Mouse (Mus musculus) embryonic facial prominence, embryonic 14.5 days (tissue): ENCODE measurements at regions not wholly inside any gene's neighbourhood (a gene's known extent, or its start where the extent isn't known, plus 50 kb on each side); places are given as distances from the start of the nearest gene placed in this dataset.

Experiments used
- ATAC-seq: fragments of 200-750 bp; cut with Nextera tagmentation; 2 replicates; pipeline ENCODE4 v1.8.0; 2017; ENCODE audit warnings: low read depth, moderate number of reproducible peaks, moderate TSS enrichment
- DNase-seq: peaks from one replicate; pipeline ENCODE4 v3.0.0-alpha.2; 2015; ENCODE audit warnings: low spot score
- H3K27ac ChIP-seq: fragments of 300-500 bp; sonication (generic); replicated peaks from 2 replicates; pipeline ENCODE4 v1.5.1; 2014; ENCODE audit warnings: low read depth, mild to moderate bottlenecking, low read length, moderate library complexity
- H3K27me3 ChIP-seq: fragments of 300-500 bp; sonication (generic); replicated peaks from 2 replicates; pipeline ENCODE4 v1.6.1; 2014; ENCODE audit warnings: low read length; ENCODE audit not compliant: control insufficient read depth, insufficient read depth
- H3K36me3 ChIP-seq: fragments of 300-500 bp; sonication (generic); 2 replicates; pipeline ENCODE4 v1.6.1; 2014; ENCODE audit warnings: low read length, mixed read lengths; ENCODE audit not compliant: control insufficient read depth, insufficient read depth
- H3K4me1 ChIP-seq: fragments of 300-500 bp; sonication (generic); 2 replicates; pipeline ENCODE4 v1.6.1; 2014; ENCODE audit warnings: antibody characterized with exemption, low read length; ENCODE audit not compliant: control insufficient read depth, insufficient read depth
- H3K4me2 ChIP-seq: fragments of 300-500 bp; sonication (generic); 2 replicates; pipeline ENCODE4 v1.6.1; 2014; ENCODE audit warnings: low read depth, mild to moderate bottlenecking, low read length, moderate library complexity, mixed read lengths
- H3K4me3 ChIP-seq: fragments of 300-500 bp; sonication (generic); 2 replicates; pipeline ENCODE4 v1.5.1; 2014; ENCODE audit warnings: low read depth, mild to moderate bottlenecking, low read length
- H3K9ac ChIP-seq: fragments of 300-500 bp; sonication (generic); 2 replicates; pipeline ENCODE4 v1.6.1; 2014; ENCODE audit warnings: low read depth, mild to moderate bottlenecking, low read length, moderate library complexity, mixed read lengths
- H3K9me3 ChIP-seq: fragments of 300-500 bp; sonication (generic); 2 replicates; pipeline ENCODE4 v1.6.1; 2016; ENCODE audit warnings: low read length; ENCODE audit not compliant: control insufficient read depth
- WGBS: fragments of 180-500 bp; shearing (Covaris S2); extraction: QIAGEN DNeasy Blood & Tissue Kit; methylation state at CpG from one replicate; pipeline ENCODE4 v1.1.7; 2014; 5-methylcytosine and 5-hydroxymethylcytosine counted together

DNA sequence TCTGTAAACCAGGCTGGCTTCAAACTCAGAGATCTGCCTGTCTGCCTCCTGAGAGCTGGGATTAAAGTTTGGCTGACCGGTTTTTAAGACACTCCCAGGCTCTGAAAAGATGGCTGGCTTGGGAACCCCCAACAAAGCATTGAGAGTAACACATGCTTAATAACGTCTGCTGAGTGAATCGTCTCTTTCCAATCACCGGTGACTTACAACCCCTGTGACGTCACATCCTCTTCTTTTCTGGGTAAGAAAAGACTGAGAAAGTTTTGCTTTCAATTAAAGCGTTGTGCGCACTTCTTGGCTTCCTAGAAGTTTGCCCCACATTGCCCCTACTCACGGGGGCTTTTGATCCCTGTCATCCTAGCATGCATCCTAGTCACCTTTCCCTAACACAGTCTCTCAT lies 109.1 kb downstream of the Foxb1 start:
- Histone ChIP-seq H3K9ac (no peak overlapping the region), H3K9me3 (no peaks in the 10 kb centered on the region), H3K4me2 (no peak overlapping the region), H3K4me1 (no peaks in the 10 kb centered on the region), H3K36me3 (no peaks in the 10 kb centered on the region), H3K27me3 (no peaks in the 10 kb centered on the region), H3K4me3 (no peak overlapping the region), H3K27ac (no peak overlapping the region)
- DNase-seq (no peak), ATAC-seq (no peak)
- 64% methylated on average over 8 of the region's 8 CpGs for WGBS

DNA sequence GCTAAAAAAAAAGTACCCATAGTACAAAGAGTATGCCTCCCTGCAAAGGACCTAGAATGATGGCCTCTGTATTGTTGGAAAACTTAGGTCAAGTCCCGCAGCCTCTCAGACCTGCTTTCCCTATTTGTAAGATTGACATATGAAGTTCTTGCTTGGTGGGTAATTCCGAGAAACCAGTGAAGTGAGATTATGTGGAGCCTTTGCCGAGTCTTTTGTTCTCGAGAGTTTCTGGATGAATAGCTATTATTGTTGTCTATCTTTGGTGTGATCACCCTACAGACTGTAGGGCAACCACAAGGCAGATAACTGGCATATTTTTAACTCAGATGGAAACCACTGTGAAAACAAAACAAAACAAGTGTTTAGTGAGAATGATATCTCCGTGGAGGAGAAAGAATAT lies 118.1 kb downstream of the Foxb1 start:
- Histone ChIP-seq H3K4me2 (no peak overlapping the region), H3K27me3 (no peaks in the 10 kb centered on the region), H3K36me3 (no peaks in the 10 kb centered on the region), H3K27ac (no peak overlapping the region), H3K4me1 (no peaks in the 10 kb centered on the region), H3K9ac (no peak overlapping the region), H3K9me3 (no peaks in the 10 kb centered on the region), H3K4me3 (no peak overlapping the region)
- DNase-seq: no peak
- WGBS: 69% methylated on average over 5 of the region's 5 CpGs
- no peak for ATAC-seq

DNA sequence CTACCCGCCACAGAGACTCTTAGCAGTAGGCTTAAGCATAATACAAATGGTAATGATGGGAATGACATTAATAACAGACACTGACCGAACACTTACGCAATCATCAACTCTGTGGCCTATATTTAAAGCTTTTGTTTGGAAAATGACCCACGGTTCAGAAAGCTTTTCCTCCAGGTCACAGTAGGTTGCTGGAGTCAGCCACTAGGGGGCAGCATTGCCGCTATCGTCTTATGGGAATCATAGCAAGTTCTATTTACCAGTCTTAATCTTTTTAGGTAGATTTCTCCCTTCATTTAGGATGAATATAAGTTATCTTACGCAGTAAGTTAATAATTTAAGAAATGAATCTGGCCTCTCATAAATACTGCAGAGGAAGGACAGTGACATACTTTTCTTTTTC lies 137.4 kb downstream of the Foxb1 start:
- H3K36me3 ChIP-seq: no peaks in the 10 kb centered on the region
- no peak overlapping the region for H3K9ac ChIP-seq
- no peaks in the 10 kb centered on the region for H3K27me3 ChIP-seq
- no peaks in the 10 kb centered on the region for H3K4me1 ChIP-seq
- no peak for ATAC-seq
- H3K4me3 ChIP-seq: no peak overlapping the region
- H3K4me2 ChIP-seq: no peak overlapping the region
- no peaks in the 10 kb centered on the region for H3K9me3 ChIP-seq
- WGBS: 24% methylated on average over 7 of the region's 7 CpGs
- DNase-seq: peak; percentile 77
- no peak overlapping the region for H3K27ac ChIP-seq

DNA sequence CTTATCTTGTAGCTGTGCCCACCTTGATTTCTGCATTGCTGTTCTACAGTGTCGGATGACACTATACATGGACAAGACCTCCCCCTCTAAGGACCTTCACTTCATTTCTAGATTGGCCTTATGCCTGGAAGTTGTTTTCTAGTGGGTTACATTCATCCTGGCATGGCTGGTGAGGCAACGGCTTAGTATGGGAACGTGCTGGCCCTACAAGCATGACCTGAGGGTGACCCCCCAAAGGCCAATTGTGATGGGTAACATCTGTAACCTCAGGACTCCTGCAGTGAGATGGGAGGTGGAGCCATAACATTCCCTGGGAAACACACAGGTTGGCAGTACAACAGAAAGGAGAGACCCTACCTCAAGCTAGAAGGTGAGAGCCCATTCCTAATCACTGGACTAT lies 139.7 kb downstream of the Foxb1 start:
- H3K36me3 ChIP-seq: no peaks in the 10 kb centered on the region
- H3K9me3 ChIP-seq: no peaks in the 10 kb centered on the region
- no peak overlapping the region for H3K27ac ChIP-seq
- ATAC-seq (no peak), DNase-seq (no peak)
- H3K4me1 ChIP-seq: no peaks in the 10 kb centered on the region
- no peaks in the 10 kb centered on the region for H3K27me3 ChIP-seq
- H3K9ac ChIP-seq: no peak overlapping the region
- no peak overlapping the region for H3K4me3 ChIP-seq
- 32% methylated on average over 3 of the region's 3 CpGs for WGBS
- no peak overlapping the region for H3K4me2 ChIP-seq

DNA sequence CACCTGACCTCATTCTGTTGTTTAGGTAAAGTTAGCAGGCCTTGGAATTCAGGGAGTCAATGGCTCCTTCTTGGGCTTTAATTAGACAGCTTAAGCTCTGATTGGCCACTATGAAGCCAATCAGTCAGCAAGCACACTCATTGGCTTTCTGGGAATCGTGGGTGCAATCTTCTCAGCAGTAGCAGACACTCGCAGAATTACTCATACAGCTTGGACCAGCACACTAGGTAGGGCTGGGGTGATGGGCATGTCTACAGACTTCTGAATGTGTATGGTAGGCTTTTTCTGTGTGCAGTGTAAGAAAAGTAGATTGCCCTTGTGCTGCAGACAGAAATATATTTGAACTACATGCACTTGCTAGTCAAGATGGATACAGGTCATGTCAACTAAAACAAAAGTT lies 143.4 kb downstream of the Foxb1 start:
- Histone ChIP-seq H3K36me3 (no peaks in the 10 kb centered on the region), H3K9ac (no peak overlapping the region), H3K27ac (no peak overlapping the region), H3K4me1 (no peaks in the 10 kb centered on the region), H3K9me3 (no peaks in the 10 kb centered on the region), H3K4me3 (no peak overlapping the region), H3K27me3 (no peaks in the 10 kb centered on the region), H3K4me2 (no peak overlapping the region)
- WGBS: 83% methylated on average over 2 of the region's 2 CpGs
- DNase-seq (no peak), ATAC-seq (no peak)

DNA sequence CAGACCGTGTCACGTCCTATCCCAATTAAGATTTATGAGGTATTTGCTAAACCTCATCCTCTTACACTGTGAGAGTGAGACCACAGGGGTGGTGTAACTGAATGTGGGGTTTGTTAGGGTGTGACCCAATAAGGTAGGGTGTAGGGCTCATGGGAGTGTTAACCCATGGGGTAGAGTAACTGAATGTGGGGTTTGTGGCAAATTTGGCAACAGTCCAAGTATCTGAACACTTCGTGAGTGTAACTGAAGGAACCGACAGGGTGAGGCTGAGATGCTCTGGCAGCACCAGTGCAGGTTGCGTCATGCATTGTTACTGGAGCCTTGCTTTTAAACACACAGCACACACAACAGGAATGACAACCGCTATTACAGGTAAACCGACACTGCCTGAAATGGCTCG lies 144.1 kb downstream of the Anxa2 start:
- DNase-seq (peak; percentile 84), ATAC-seq (peak; percentile 85; the same call in 1 of the 2 replicates)
- no peak overlapping the region for H3K27ac ChIP-seq
- no peaks in the 10 kb centered on the region for H3K4me1 ChIP-seq
- no peaks in the 10 kb centered on the region for H3K9me3 ChIP-seq
- H3K9ac ChIP-seq: no peak overlapping the region
- WGBS: 61% methylated on average over 8 of the region's 8 CpGs
- H3K27me3 ChIP-seq: no peaks in the 10 kb centered on the region
- H3K36me3 ChIP-seq: no peaks in the 10 kb centered on the region
- H3K4me3 ChIP-seq: no peak overlapping the region
- no peak overlapping the region for H3K4me2 ChIP-seq

DNA sequence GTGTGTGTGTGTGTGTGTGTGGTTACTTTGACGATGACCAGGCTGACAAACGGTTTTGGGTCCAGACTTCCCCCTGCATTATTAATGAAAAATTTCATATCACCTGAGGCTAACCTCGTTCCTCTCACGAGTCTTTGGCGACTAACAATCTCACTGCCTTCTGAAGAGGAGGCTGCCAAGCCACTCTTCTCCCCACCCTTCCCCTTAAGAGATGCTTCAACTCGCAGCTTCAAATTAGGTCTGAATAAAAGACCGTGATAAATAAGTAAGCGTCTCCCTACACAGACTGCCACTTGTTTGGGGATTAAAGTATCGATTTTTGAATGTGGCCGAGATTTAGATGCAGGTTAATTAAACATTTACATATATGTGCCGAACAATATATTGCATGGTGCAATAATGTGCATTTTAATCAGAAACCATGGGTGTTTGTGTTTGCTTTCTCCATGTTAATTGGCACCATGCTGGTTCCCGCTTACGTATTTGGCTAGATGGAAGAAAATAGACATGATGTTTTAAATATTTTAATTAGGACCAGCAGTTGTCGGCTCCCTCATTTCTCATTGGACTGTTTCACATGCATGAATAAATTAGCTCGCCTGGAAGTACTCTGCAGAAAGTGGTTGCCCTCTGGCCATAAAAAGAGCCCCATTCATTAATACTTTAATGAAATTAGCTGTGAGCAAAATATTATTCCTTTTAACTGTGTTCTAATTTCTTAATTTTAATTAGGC lies 139.1 kb downstream of the Anxa2 start:
- H3K36me3 ChIP-seq: no peaks in the 10 kb centered on the region
- ATAC-seq: no peak
- no peaks in the 10 kb centered on the region for H3K9me3 ChIP-seq
- peak; percentile 43 for DNase-seq
- H3K4me1 ChIP-seq: no peaks in the 10 kb centered on the region
- H3K4me3 ChIP-seq: no peak overlapping the region
- H3K4me2 ChIP-seq: no peak overlapping the region
- WGBS: 59% methylated on average over 15 of the region's 15 CpGs
- no peak overlapping the region for H3K27ac ChIP-seq
- no peak overlapping the region for H3K9ac ChIP-seq
- H3K27me3 ChIP-seq: no peaks in the 10 kb centered on the region

DNA sequence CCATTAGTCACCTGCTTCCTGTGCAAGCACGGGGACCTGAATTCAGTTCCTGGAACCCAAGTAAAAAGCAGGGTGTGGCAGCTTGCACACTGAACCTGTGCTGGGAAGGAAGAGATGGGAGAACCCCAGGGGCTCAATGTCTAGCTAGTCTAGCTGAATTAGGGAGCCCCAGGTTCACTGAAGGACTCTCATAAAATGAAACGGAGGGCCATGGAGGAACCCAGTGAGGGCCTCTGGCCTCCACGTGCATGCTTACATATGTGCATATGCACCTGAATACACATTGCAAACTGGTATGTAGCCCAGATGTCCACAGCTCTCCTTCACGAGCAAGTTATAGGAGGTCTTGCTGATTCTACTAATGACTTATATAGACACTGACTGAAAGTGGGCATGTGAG lies 135.4 kb downstream of the Anxa2 start:
- no peak overlapping the region for H3K4me2 ChIP-seq
- H3K4me3 ChIP-seq: no peak overlapping the region
- ATAC-seq (no peak), DNase-seq (no peak)
- H3K9me3 ChIP-seq: no peaks in the 10 kb centered on the region
- no peaks in the 10 kb centered on the region for H3K27me3 ChIP-seq
- no peak overlapping the region for H3K9ac ChIP-seq
- 76% methylated on average over 4 of the region's 4 CpGs for WGBS
- no peaks in the 10 kb centered on the region for H3K36me3 ChIP-seq
- no peaks in the 10 kb centered on the region for H3K4me1 ChIP-seq
- no peak overlapping the region for H3K27ac ChIP-seq

DNA sequence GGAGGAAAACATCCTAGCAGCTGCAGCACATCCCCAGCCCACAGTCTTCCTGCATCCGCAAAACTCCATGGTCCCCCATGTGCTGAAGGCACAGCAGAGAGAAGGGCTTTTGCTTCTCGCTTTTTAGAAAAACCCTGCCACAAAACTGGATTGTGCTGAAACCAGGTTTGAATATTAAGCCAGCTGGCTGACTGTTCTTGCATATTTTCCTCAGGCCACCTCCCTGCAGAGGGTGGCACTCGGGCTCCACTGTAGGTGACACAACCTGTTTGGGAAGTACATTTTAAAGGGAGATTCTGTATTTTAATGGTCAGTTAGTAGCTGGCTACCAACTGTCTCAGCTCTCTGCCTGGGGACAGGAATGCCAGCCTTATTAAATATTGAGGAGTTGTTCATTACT lies 133.7 kb downstream of the Anxa2 start:
- WGBS: 73% methylated on average over 3 of the region's 3 CpGs
- Histone ChIP-seq H3K9ac (no peak overlapping the region), H3K9me3 (no peaks in the 10 kb centered on the region), H3K4me3 (no peak overlapping the region), H3K27me3 (no peaks in the 10 kb centered on the region), H3K36me3 (no peaks in the 10 kb centered on the region), H3K4me2 (no peak overlapping the region), H3K4me1 (no peaks in the 10 kb centered on the region), H3K27ac (no peak overlapping the region)
- ATAC-seq (no peak), DNase-seq (no peak)
